Mouse (Mus musculus) kidney, adult 2 months (tissue): ENCODE results near the gene Ccnd1.

Experiments used
- CTCF ChIP-seq: fragments of 200-500 bp; conservative IDR thresholded peaks from 2 replicates; pipeline ENCODE4 v1.5.1; 2011; ENCODE audit warnings: low read depth, mild to moderate bottlenecking, control low read depth, low read length, moderate library complexity, mixed read lengths; ENCODE audit not compliant: insufficient read depth, insufficient read length
- POLR2A ChIP-seq: fragments of 200-500 bp; IDR thresholded peaks from one replicate; pipeline ENCODE4 v1.6.1; 2011; ENCODE audit warnings: low read depth, low read length, control low read depth

GRCm38 (mm10) chr7:144931778-144932177 lies 7.9 kb downstream of the Ccnd1 start:
- TF ChIP-seq CTCF (peak; percentile 52; the same call in 1 of the 2 replicates), POLR2A (no peak)
